Mouse (Mus musculus): Measurements from ENCODE around the gene Cdh3.

Cdh3 gene

GRCm38 (mm10) chr8:106510365-106510975 is at the start of gene Cdh3:
Cdh3 (plus strand) TSS chr8:106510891.
- DNase-seq (ENCODE audit: low read depth, low spot score): no peak

DNA sequence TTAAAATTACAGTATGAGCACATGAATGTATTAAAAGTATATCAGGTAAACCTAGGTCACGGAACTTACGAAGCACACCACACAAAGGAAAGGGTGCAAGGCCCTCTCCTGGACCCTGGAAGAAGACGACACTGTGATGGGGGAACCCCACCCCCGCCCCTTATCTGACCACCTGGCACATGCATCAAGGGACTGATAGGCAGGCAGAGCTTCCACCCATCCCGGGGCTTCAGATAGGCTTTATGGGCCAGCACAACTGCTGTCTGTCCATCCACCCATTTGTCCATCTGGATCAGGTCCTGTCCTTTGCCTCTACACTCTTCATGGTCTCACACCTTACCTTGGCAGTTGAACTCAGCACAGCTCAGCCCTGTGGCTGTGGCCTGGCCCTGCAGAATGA is 48.6 kb upstream of the Cdh3 start:
- no peak for DNase-seq (ENCODE audit: low read depth, low spot score)

GRCm38 (mm10) chr8:106463795-106464194 is 46.9 kb upstream of the Cdh3 start:
- no peak for DNase-seq (ENCODE audit: low read depth, low spot score)

- DNase-seq (ENCODE audit: low read depth, low spot score): no peak
Measured at GRCm38 (mm10) chr8:106469485-106469884, 41.2 kb upstream of the Cdh3 start.

GRCm38 (mm10) chr8:106474001-106474400 is 36.7 kb upstream of the Cdh3 start:
- no peak for DNase-seq (ENCODE audit: low read depth, low spot score)

GRCm38 (mm10) chr8:106500018-106500685 is 10.5 kb upstream of the Cdh3 start, which contains the start of gene 6030452D12Rik:
6030452D12Rik (plus strand) TSS chr8:106500522.
- DNase-seq (ENCODE audit: low read depth, low spot score): peak; percentile 45

DNA sequence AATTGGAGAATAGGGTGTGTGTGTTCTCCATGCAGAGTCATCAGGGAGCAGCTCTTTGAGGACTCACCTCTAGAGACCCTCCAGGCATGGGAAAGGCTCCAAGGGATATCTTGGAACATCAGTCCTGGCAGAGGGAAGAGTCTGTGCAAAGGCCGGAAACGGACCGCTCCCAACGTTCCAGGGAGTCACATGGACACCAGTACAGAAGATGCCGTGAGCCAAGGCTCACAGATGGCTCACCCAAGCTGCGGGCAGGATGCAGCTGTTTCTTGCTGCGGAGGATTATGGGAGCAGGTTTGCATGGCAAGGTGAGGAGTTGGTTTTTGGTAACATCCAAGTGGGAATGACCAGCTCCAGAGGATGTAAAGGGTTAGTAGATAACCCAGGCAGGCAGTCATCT is 6.5 kb upstream of the Cdh3 start:
- DNase-seq (ENCODE audit: low read depth, low spot score): no peak

DNA sequence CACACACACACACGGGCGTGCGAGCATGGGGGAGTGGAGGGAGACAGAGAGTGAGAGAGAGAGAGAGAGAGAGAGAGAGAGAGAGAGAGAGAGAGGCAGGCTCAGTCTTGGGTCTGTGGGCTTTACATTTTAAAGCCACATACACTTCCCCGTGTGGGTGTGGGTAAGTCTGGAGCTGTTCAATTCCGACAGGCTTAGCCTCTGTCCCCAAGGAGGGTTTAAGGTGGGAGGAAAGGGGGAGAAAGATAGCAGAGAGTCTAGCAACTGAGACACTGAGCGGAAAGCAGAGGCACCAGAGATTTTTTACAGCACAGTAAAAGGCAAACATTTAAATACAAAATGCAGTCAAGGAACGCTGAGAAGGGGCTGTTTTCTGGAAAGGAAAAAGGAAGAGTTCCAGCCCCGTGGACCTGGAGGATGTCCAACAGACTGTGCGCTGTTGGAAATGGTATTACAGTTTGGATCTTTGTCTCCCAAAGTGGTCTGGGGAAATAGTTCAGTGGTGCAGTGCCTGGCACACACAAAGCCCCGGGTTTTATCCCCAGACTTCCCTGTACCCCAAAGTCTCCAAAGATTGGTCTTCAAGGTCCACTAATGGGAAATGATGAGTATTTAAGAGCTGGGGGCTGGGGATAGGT is 5.2 kb upstream of the Cdh3 start:
- no peak for DNase-seq (ENCODE audit: low read depth, low spot score)

- peak; percentile 61 for DNase-seq (ENCODE audit: low read depth, low spot score)
Measured at GRCm38 (mm10) chr8:106506106-106506505, 4.6 kb upstream of the Cdh3 start.

- DNase-seq (ENCODE audit: low read depth, low spot score): no peak
Measured at GRCm38 (mm10) chr8:106507761-106508331, 2.8 kb upstream of the Cdh3 start.

GRCm38 (mm10) chr8:106508456-106508855 is 2.2 kb upstream of the Cdh3 start:
- no peak for DNase-seq (ENCODE audit: low read depth, low spot score)

GRCm38 (mm10) chr8:106509079-106509780 is 1.5 kb upstream of the Cdh3 start:
- no peak for DNase-seq (ENCODE audit: low read depth, low spot score)

DNA sequence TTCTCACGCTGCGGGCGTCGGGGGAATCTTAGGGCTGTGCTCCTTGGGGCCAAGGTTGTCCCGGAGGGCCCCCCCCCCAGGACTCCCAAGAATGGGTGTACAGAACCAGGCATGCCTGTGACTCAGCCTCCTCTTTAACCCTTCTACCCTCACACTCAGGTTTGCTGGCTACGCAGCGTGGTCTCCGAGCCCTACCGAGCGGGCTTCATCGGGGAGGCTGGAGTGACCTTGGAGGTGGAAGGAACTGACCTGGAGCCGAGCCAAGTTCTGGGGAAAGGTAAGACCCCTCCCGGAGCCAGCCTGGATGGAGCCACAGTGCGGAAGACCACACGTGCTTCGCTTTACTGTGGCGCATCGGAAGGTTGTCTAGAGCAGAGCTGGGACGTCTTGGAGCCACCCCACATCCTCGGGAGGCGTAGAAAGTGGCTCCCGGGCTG is 392 bp downstream of the Cdh3 start:
- no peak for DNase-seq (ENCODE audit: low read depth, low spot score)

DNA sequence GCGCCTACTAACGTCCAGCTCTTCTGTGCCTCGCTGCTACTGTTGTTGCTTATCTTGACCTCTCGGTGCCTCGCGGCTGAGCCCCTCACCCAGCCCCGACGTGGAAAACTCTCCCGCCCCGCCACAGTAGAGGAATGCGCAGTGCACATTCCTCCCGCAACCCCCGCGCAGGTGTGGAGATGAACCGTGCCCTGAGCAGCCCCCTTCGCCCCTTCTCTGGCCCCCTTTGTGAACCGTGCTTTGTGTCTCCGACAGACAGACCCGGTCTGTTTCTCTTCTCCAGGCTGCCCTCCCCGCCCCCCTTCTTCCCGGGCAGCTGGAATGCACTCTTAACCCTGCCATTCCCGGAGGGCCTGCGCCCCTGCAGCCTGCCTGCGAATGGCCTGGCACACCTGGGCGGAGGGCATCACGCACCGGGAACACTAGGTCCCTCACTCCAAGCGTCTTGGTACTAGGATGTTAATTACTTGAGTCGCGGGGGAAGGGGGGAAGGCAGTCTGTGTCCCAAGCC is 895 bp downstream of the Cdh3 start:
- DNase-seq (ENCODE audit: low read depth, low spot score): no peak

DNA sequence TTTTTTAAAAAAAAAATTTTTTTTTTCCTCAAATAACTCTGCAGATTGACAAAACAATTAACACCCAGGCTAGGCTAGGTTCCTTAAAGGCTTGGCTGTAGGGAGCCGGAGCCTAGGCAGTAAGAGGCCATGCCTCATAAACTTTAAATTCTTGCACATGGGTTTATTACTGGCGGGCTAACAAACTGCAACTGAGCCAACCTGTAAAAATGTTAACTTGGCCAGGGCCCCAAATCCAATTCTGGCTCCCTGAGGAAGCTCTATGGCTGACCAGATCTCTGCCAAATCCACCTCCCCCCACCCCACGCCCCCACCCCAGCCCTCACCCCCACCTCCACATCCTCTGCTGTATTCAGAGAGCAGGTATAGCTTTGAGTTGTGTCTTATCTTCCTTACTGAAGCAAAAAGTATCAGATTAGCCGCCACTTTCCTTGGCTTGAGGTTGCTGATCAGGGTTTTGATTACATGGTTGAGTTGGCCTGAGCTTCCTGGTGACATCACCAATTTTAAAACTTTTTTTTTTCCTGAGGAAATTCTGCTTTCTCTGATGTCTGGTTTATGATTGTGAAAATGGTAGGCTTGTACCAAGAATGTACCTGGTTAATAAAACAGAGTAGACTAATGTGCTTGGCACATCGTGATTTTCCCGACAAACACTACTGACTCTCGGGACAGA is 1.9 kb downstream of the Cdh3 start:
- no peak for DNase-seq (ENCODE audit: low read depth, low spot score)

DNA sequence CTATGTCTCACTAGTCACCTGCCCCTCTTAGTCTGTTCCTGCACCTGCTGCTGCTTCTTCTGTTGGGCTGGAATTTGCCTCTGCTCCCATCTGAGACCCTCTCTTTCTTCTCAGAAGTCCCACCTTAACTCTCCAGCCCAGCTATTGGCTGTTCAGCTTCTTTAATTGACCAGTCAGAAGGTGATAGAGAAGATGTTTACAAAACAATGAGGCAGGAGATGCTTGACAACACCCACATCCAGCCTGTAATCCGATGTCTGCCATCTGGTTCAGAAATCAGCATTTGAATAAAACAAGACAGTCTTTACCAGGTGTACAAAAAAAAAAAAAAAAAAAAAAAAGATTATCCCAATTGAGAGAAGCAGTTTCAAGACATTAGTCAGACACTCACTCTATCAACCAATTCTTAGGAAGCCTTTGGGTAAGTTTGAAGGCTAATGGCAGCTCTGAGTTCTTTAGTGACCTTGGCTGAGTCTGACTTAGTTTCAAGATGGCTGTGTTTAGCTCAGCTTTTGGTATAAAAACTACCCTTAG is 5.3 kb downstream of the Cdh3 start:
- no peak for DNase-seq (ENCODE audit: low read depth, low spot score)

DNA sequence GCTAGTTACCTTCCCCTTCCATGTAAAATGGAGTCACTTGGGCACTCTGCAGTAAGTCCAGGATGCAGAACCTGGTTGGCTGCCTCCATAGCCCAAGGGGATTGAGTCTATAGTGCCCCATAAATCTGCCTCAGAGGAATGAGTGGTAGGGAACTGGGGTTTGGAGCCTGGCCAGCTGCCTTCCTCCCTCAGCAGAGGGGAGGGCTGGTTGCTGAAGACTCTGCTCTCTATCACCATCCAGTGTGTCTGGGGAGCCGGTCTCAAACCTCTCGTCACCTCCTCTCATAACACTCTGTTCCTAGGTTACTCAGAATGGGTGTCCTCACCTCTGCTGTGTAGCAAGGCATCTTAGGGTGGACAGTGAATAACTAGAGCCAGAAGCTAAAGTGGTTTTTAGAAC is 5.9 kb downstream of the Cdh3 start:
- peak; percentile 86 for DNase-seq (ENCODE audit: low read depth, low spot score)

- peak; percentile 92 for DNase-seq (ENCODE audit: low read depth, low spot score)
Measured at GRCm38 (mm10) chr8:106518763-106519162, 8.1 kb downstream of the Cdh3 start.

DNA sequence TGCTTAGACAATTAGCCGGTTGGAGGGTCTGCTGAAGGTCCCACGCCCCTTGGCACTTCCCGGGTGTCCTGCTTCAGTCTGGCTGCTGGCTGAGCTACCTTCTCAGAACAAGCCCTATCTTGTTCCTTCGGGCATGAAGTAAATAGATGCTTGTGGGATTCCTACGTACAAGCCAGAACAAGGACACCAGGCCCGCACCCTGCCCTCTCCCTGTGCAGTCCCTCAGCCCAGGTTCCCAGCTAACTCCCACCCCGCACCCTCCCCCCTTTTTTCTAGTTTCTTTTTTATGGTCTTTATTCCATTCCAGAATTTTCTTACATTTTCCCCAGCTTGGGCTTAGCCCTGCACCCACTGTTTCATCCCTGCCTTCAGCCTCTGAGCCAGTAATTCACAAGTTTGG is 9.9 kb downstream of the Cdh3 start:
- no peak for DNase-seq (ENCODE audit: low read depth, low spot score)

- peak; percentile 63 for DNase-seq (ENCODE audit: low read depth, low spot score)
Measured at GRCm38 (mm10) chr8:106521845-106522244, 11.2 kb downstream of the Cdh3 start.

GRCm38 (mm10) chr8:106526725-106527124 is 16.0 kb downstream of the Cdh3 start:
- no peak for DNase-seq (ENCODE audit: low read depth, low spot score)
